Mouse (Mus musculus) cerebellum, adult 9-10 months (tissue): ENCODE measurements at regions not wholly inside any gene's neighbourhood (a gene's known extent, or its start where the extent isn't known, plus 50 kb on each side); places are given as distances from the start of the nearest gene placed in this dataset.

Experiments used
- DNase-seq: peaks from one replicate; pipeline ENCODE4 v3.0.0; 2022

- no peak for DNase-seq
Observed at GRCm38 (mm10) chr2:77358176-77358575, 77.8 kb upstream of the Sestd1 start.

- no peak for DNase-seq
Observed at GRCm38 (mm10) chr2:77356798-77357197, 76.4 kb upstream of the Sestd1 start.

- DNase-seq, result no peak
Observed at GRCm38 (mm10) chr2:77351987-77352628, 71.7 kb upstream of the Sestd1 start.

GRCm38 (mm10) chr2:77347027-77347426 is 66.6 kb upstream of the Sestd1 start:
- no peak for DNase-seq

GRCm38 (mm10) chr2:77343736-77344440 is 63.5 kb upstream of the Sestd1 start:
- no peak for DNase-seq

- no peak for DNase-seq
Observed at GRCm38 (mm10) chr2:77342416-77342815, 62.0 kb upstream of the Sestd1 start.

GRCm38 (mm10) chr2:77341575-77342332 is 61.4 kb upstream of the Sestd1 start:
- peak; percentile 95 for DNase-seq

- DNase-seq, result no peak
Observed at GRCm38 (mm10) chr2:77340076-77340475, 59.7 kb upstream of the Sestd1 start.

- no peak for DNase-seq
Observed at GRCm38 (mm10) chr2:77337786-77338406, 57.5 kb upstream of the Sestd1 start.

GRCm38 (mm10) chr2:77337318-77337717 is 56.9 kb upstream of the Sestd1 start:
- DNase-seq, result no peak

GRCm38 (mm10) chr2:77336810-77337209 is 56.4 kb upstream of the Sestd1 start:
- DNase-seq, result no peak

- no peak for DNase-seq
Observed at GRCm38 (mm10) chr2:77334706-77335105, 54.3 kb upstream of the Sestd1 start.

GRCm38 (mm10) chr2:77333394-77334079 is 53.1 kb upstream of the Sestd1 start:
- DNase-seq, result no peak
